Mouse (Mus musculus) liver, postnatal 0 days (tissue): ENCODE measurements at regions not wholly inside any gene's neighbourhood (a gene's known extent, or its start where the extent isn't known, plus 50 kb on each side); places are given as distances from the start of the nearest gene placed in this dataset.

Source experiments
- ATAC-seq: fragments of 200-750 bp; cut with Nextera tagmentation; 2 replicates; pipeline ENCODE4 v1.8.0; 2017; ENCODE audit warnings: mild to moderate bottlenecking, moderate library complexity
- DNase-seq: peaks from one replicate; pipeline ENCODE4 v3.0.0-alpha.2; 2016
- H3K27ac ChIP-seq: fragments of 300-500 bp; sonication (generic); 2 replicates; pipeline ENCODE4 v1.5.1; 2014; ENCODE audit warnings: antibody characterized with exemption, moderate library complexity, mild to moderate bottlenecking, low read depth
- H3K27me3 ChIP-seq: fragments of 300-500 bp; sonication (generic); 2 replicates; pipeline ENCODE4 v1.6.1; 2014; ENCODE audit warnings: low read length, control low read depth, mixed read lengths; ENCODE audit not compliant: insufficient read depth
- H3K36me3 ChIP-seq: fragments of 300-500 bp; sonication (generic); replicated peaks from 2 replicates; pipeline ENCODE4 v1.6.1; 2014; ENCODE audit warnings: mild to moderate bottlenecking, control low read depth, low read length, moderate library complexity, mixed read lengths; ENCODE audit not compliant: insufficient read depth
- H3K4me1 ChIP-seq: fragments of 300-500 bp; sonication (generic); 2 replicates; pipeline ENCODE4 v1.6.1; 2014; ENCODE audit warnings: antibody characterized with exemption, mild to moderate bottlenecking, control low read depth; ENCODE audit not compliant: insufficient read depth
- H3K4me2 ChIP-seq: fragments of 300-500 bp; sonication (generic); 2 replicates; pipeline ENCODE4 v1.6.1; 2014; ENCODE audit warnings: low read depth, mild to moderate bottlenecking, low read length, moderate library complexity, mixed read lengths
- H3K4me3 ChIP-seq: fragments of 300-500 bp; sonication (generic); 2 replicates; pipeline ENCODE4 v1.5.1; 2014; ENCODE audit warnings: low read depth, low read length
- H3K9ac ChIP-seq: fragments of 300-500 bp; sonication (generic); replicated peaks from 2 replicates; pipeline ENCODE4 v1.6.1; 2014; ENCODE audit warnings: mild to moderate bottlenecking, moderate library complexity
- H3K9me3 ChIP-seq: fragments of 300-500 bp; sonication (generic); 2 replicates; pipeline ENCODE4 v1.6.1; 2016; ENCODE audit warnings: mild to moderate bottlenecking, control low read depth, low read length, mixed read lengths
- CTCF ChIP-seq: sonication (generic); IDR thresholded peaks from 2 replicates; pipeline ENCODE4 v1.5.1; 2016; ENCODE audit warnings: antibody characterized with exemption, low read depth
- EP300 ChIP-seq: IDR thresholded peaks from 2 replicates; pipeline ENCODE4 v1.6.1; 2016; ENCODE audit warnings: antibody characterized with exemption, low read depth, mild to moderate bottlenecking
- WGBS: fragments of 180-500 bp; shearing (Covaris S2); extraction: QIAGEN DNeasy Blood & Tissue Kit; methylation state at CpG from one replicate; pipeline ENCODE4 v1.1.7; 2014; ENCODE audit not compliant: insufficient replicate concordance; 5-methylcytosine and 5-hydroxymethylcytosine counted together

GRCm38 (mm10) chr16:55735476-55735968 is 103.2 kb downstream of the Nfkbiz start:
- DNase-seq (no peak), ATAC-seq (no peak)
- 83% methylated on average over 7 of the region's 7 CpGs for WGBS
- H3K36me3 ChIP-seq, result no peaks in the 10 kb centered on the region
- H3K4me1 ChIP-seq, result no peaks in the 10 kb centered on the region
- H3K9me3 ChIP-seq, result no peaks in the 10 kb centered on the region
- no peaks in the 10 kb centered on the region for H3K27me3 ChIP-seq
- no peak for TF ChIP-seq EP300
- no peak for TF ChIP-seq CTCF
- H3K4me3 ChIP-seq, result no peak overlapping the region
- H3K9ac ChIP-seq, result no peak overlapping the region
- no peak overlapping the region for H3K4me2 ChIP-seq
- H3K27ac ChIP-seq, result no peak overlapping the region

- Histone ChIP-seq H3K36me3 (no peaks in the 10 kb centered on the region), H3K4me3 (no peak overlapping the region), H3K27ac (no peak overlapping the region), H3K4me2 (no peak overlapping the region), H3K27me3 (no peaks in the 10 kb centered on the region), H3K9me3 (no peaks in the 10 kb centered on the region), H3K9ac (no peak overlapping the region), H3K4me1 (no peaks in the 10 kb centered on the region)
- ATAC-seq (no peak), DNase-seq (no peak)
- 74% methylated on average over 11 of the region's 11 CpGs for WGBS
- no peak for TF ChIP-seq CTCF
- no peak for TF ChIP-seq EP300
Observed at GRCm38 (mm10) chr16:55734301-55734700, 104.4 kb downstream of the Nfkbiz start.

GRCm38 (mm10) chr16:55733751-55734150 is 104.9 kb downstream of the Nfkbiz start:
- WGBS, result 79% methylated on average over 4 of the region's 4 CpGs
- DNase-seq (no peak), ATAC-seq (no peak)
- no peaks in the 10 kb centered on the region for H3K36me3 ChIP-seq
- H3K27me3 ChIP-seq, result no peaks in the 10 kb centered on the region
- H3K4me2 ChIP-seq, result no peak overlapping the region
- H3K27ac ChIP-seq, result no peak overlapping the region
- no peak overlapping the region for H3K4me3 ChIP-seq
- no peaks in the 10 kb centered on the region for H3K4me1 ChIP-seq
- no peak overlapping the region for H3K9ac ChIP-seq
- no peaks in the 10 kb centered on the region for H3K9me3 ChIP-seq
- TF ChIP-seq EP300 (no peak), CTCF (no peak)

- H3K9me3 ChIP-seq, result no peaks in the 10 kb centered on the region
- H3K9ac ChIP-seq, result no peak overlapping the region
- no peaks in the 10 kb centered on the region for H3K27me3 ChIP-seq
- no peak overlapping the region for H3K4me3 ChIP-seq
- WGBS, result 74% methylated on average over 8 of the region's 8 CpGs
- ATAC-seq, result no peak
- H3K4me2 ChIP-seq, result no peak overlapping the region
- TF ChIP-seq EP300 (no peak), CTCF (no peak)
- no peaks in the 10 kb centered on the region for H3K36me3 ChIP-seq
- no peaks in the 10 kb centered on the region for H3K4me1 ChIP-seq
- no peak for DNase-seq
- H3K27ac ChIP-seq, result no peak overlapping the region
Observed at GRCm38 (mm10) chr16:55731003-55731402, 107.7 kb downstream of the Nfkbiz start.

GRCm38 (mm10) chr16:55726538-55726937 is 112.2 kb downstream of the Nfkbiz start:
- Histone ChIP-seq H3K9ac (no peak overlapping the region), H3K27me3 (no peaks in the 10 kb centered on the region), H3K36me3 (no peaks in the 10 kb centered on the region), H3K4me2 (no peak overlapping the region), H3K4me3 (no peak overlapping the region), H3K9me3 (no peaks in the 10 kb centered on the region), H3K4me1 (no peaks in the 10 kb centered on the region), H3K27ac (no peak overlapping the region)
- TF ChIP-seq CTCF (no peak), EP300 (no peak)
- DNase-seq (no peak), ATAC-seq (no peak)
- 62% methylated on average over 3 of the region's 3 CpGs for WGBS

GRCm38 (mm10) chr16:55720430-55720829 is 118.3 kb downstream of the Nfkbiz start:
- no peaks in the 10 kb centered on the region for H3K9me3 ChIP-seq
- ATAC-seq (no peak), DNase-seq (no peak)
- no peaks in the 10 kb centered on the region for H3K36me3 ChIP-seq
- no peaks in the 10 kb centered on the region for H3K27me3 ChIP-seq
- no peak overlapping the region for H3K4me2 ChIP-seq
- 50% methylated on average over 3 of the region's 3 CpGs for WGBS
- H3K4me1 ChIP-seq, result no peaks in the 10 kb centered on the region
- no peak for TF ChIP-seq EP300
- no peak for TF ChIP-seq CTCF
- no peak overlapping the region for H3K27ac ChIP-seq
- H3K9ac ChIP-seq, result no peak overlapping the region
- no peak overlapping the region for H3K4me3 ChIP-seq

- 76% methylated on average over 3 of the region's 3 CpGs for WGBS
- H3K4me3 ChIP-seq, result no peak overlapping the region
- H3K4me1 ChIP-seq, result no peaks in the 10 kb centered on the region
- H3K27ac ChIP-seq, result no peak overlapping the region
- DNase-seq (no peak), ATAC-seq (no peak)
- no peaks in the 10 kb centered on the region for H3K27me3 ChIP-seq
- H3K4me2 ChIP-seq, result no peak overlapping the region
- H3K9ac ChIP-seq, result no peak overlapping the region
- H3K36me3 ChIP-seq, result no peaks in the 10 kb centered on the region
- TF ChIP-seq EP300 (no peak), CTCF (no peak)
- no peaks in the 10 kb centered on the region for H3K9me3 ChIP-seq
Observed at GRCm38 (mm10) chr16:55710017-55710416, 128.7 kb downstream of the Nfkbiz start.
